19 mouse cellular contexts compared by ENCODE assay signal in the genomic region with DNA sequence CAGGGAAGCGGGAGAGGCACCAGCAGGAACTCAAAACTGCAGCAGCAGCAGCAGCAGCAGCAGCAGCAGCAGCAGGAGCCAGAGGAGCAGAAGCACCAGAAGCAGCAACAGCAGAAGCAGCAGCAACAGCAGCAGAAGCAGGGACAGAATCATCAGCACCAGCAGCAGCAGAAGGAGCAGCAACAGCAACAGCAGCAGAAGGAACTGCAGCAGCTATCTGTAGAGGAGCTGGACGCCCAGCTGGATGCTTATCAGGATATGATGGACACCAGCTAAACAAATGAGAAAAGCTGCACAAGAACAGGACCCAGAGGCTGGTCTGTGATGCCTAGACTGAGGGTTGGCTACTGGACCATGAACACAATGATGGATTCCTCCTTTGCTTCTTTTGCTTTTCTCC. TPM values are rescaled to one million over a fixed set of nuclear protein-coding genes. Genes with fewer than 3 reads are reported as not detected.
A peak's percentile ranks its signal among the peaks of the same experiment; 100 is the strongest.
DNase-seq lines count a peak whose midpoint lies in the region; TF ChIP-seq lines count a peak whose summit lies in the region.
"Not testable (repeated sequence)": the region's sequence is repeated elsewhere in the genome, so short reads cannot be mapped to it uniquely, and the experiment has no call there.
"Had no signal": no experiment of that assay in that cellular context is flagged by ENCODE, and none has a peak within 500 bp of the region (broad histone marks: within the 10 kb centered on the region; RNA-seq: fewer than 3 reads in every experiment).

No protein-coding gene starts in this region.

- H3K4me1 ChIP-seq in heart, adult 2 months (ENCODE audit: control insufficient read depth, insufficient read depth, low read length): not testable (repeated sequence)

- H3K27ac ChIP-seq in heart, adult 2 months; left cerebral cortex, adult 2 months: not testable (repeated sequence)

- intact Hi-C loops in heart, adult 2 months (cut with DNase I); left cerebral cortex, adult 2 months (cut with DNase I): not testable (repeated sequence)

- not testable (repeated sequence) for H3K27me3 ChIP-seq in heart, adult 2 months (ENCODE audit: control insufficient read depth, insufficient read depth, low read length)

- peak; percentile 1 for DNase-seq in adrenal gland, adult 2 months
- peak; percentile 8 to 21 for DNase-seq in cerebellum, postnatal 4 days (ENCODE audit: low spot score in 2 of 2)
- DNase-seq in heart, adult 2 months: peak; percentile 12 to 33
- DNase-seq in kidney, postnatal 25 days: peak; percentile 5 to 43
- DNase-seq in left cerebral cortex, adult 2 months (ENCODE audit: extremely low spot score in 1 of 2, low spot score in 2 of 2): peak; percentile 12 to 16
- peak; percentile 16 to 33 for DNase-seq in lung, postnatal 4 days
- peak; percentile 7 to 12 for DNase-seq in spleen, postnatal 10 days (ENCODE audit: low spot score in 2 of 2)
- DNase-seq in thymus, postnatal 4 days: peak; percentile 7

- TF ChIP-seq POLR2A in heart, adult 2 months (IDR thresholded peaks at IDR 0.05; ENCODE audit: insufficient read depth, low read depth, low read length): not testable (repeated sequence)

- not testable (repeated sequence) for H3K9ac ChIP-seq in heart, adult 2 months (ENCODE audit: low read depth, low read length)

- not testable (repeated sequence) for H3K36me3 ChIP-seq in heart, adult 2 months (ENCODE audit: control insufficient read depth, insufficient read depth, low read length)

- H3K79me2 ChIP-seq in heart, adult 2 months (replicated peaks; ENCODE audit: control insufficient read depth, insufficient read depth, low read length): not testable (repeated sequence)

- not testable (repeated sequence) for H3K4me3 ChIP-seq in heart, adult 2 months; left cerebral cortex, adult 2 months

- WGBS in heart, adult 2 months: 44% methylated on average over 2 of the region's 2 CpGs

- TF ChIP-seq CTCF in heart, adult 2 months (IDR thresholded peaks at IDR 0.05); left cerebral cortex, adult 2 months (IDR thresholded peaks at IDR 0.05): not testable (repeated sequence)

- not testable (repeated sequence) for TF ChIP-seq EP300 in heart, adult 2 months (IDR thresholded peaks at IDR 0.05; ENCODE audit: insufficient read depth, low read depth, low read length)

RNA-seq across cellular contexts. Expression of a gene that starts 4.3 kb away (rescaled TPM):
- total RNA-seq in adrenal gland, adult 2 months (2021): not detected
- polyA plus RNA-seq in adrenal gland, adult 2 months (2012; rRNA removed): not detected in 2 replicates
- not detected for total RNA-seq in heart, adult 2 months (2021)
- not detected in 2 replicates for polyA plus RNA-seq in heart, adult 2 months (2012; rRNA removed)
- total RNA-seq in left cerebral cortex, adult 2 months (2021): not detected
- total RNA-seq: megakaryocyte progenitor cell, adult 5-6 weeks had no signal
- polyA plus RNA-seq: embryonic facial prominence, embryonic 13.5 days; forebrain, embryonic 11.5 days; heart, embryonic 14.5 days; hindbrain, embryonic 15.5 days; kidney, embryonic 14.5 days; limb, embryonic 10.5 days; liver, embryonic 14.5 days; midbrain, embryonic 16.5 days; neural tube, embryonic 12.5 days; stomach, postnatal 0 days had no signal

RNA-seq across cellular contexts. Expression of a gene that starts 5.9 kb away (rescaled TPM):
- total RNA-seq in adrenal gland, adult 2 months (2021): not detected
- polyA plus RNA-seq in adrenal gland, adult 2 months (2012; rRNA removed): not detected in 2 replicates
- total RNA-seq in heart, adult 2 months (2021): not detected
- not detected in 2 replicates for polyA plus RNA-seq in heart, adult 2 months (2012; rRNA removed)
- not detected for total RNA-seq in left cerebral cortex, adult 2 months (2021)
- total RNA-seq: megakaryocyte progenitor cell, adult 5-6 weeks had no signal
- polyA plus RNA-seq: embryonic facial prominence, embryonic 13.5 days; forebrain, embryonic 11.5 days; heart, embryonic 14.5 days; hindbrain, embryonic 15.5 days; kidney, embryonic 14.5 days; limb, embryonic 10.5 days; liver, embryonic 14.5 days; midbrain, embryonic 16.5 days; neural tube, embryonic 12.5 days; stomach, postnatal 0 days had no signal

RNA-seq across cellular contexts. Expression of a gene that starts 11.1 kb away (rescaled TPM):
- total RNA-seq in adrenal gland, adult 2 months (2021): not detected
- polyA plus RNA-seq in adrenal gland, adult 2 months (2012; rRNA removed): not detected in 2 replicates
- not detected for total RNA-seq in heart, adult 2 months (2021)
- not detected in 2 replicates for polyA plus RNA-seq in heart, adult 2 months (2012; rRNA removed)
- total RNA-seq in left cerebral cortex, adult 2 months (2021): not detected
- total RNA-seq: megakaryocyte progenitor cell, adult 5-6 weeks had no signal
- polyA plus RNA-seq: embryonic facial prominence, embryonic 13.5 days; forebrain, embryonic 11.5 days; heart, embryonic 14.5 days; hindbrain, embryonic 15.5 days; kidney, embryonic 14.5 days; limb, embryonic 10.5 days; liver, embryonic 14.5 days; midbrain, embryonic 16.5 days; neural tube, embryonic 12.5 days; stomach, postnatal 0 days had no signal

RNA-seq across cellular contexts. Expression of a gene that starts 16.2 kb away (rescaled TPM):
- total RNA-seq in adrenal gland, adult 2 months (2021): not detected
- not detected in 2 replicates for polyA plus RNA-seq in adrenal gland, adult 2 months (2012; rRNA removed)
- total RNA-seq in heart, adult 2 months (2021): not detected
- polyA plus RNA-seq in heart, adult 2 months (2012; rRNA removed): not detected in 2 replicates
- not detected for total RNA-seq in left cerebral cortex, adult 2 months (2021)
- total RNA-seq: megakaryocyte progenitor cell, adult 5-6 weeks had no signal
- polyA plus RNA-seq: embryonic facial prominence, embryonic 13.5 days; forebrain, embryonic 11.5 days; heart, embryonic 14.5 days; hindbrain, embryonic 15.5 days; kidney, embryonic 14.5 days; limb, embryonic 10.5 days; liver, embryonic 14.5 days; midbrain, embryonic 16.5 days; neural tube, embryonic 12.5 days; stomach, postnatal 0 days had no signal

RNA-seq across cellular contexts. Expression of a gene that starts 21.4 kb away (rescaled TPM):
- total RNA-seq in adrenal gland, adult 2 months (2021): not detected
- polyA plus RNA-seq in adrenal gland, adult 2 months (2012; rRNA removed): not detected in 2 replicates
- total RNA-seq in heart, adult 2 months (2021): not detected
- polyA plus RNA-seq in heart, adult 2 months (2012; rRNA removed): not detected in 2 replicates
- total RNA-seq in left cerebral cortex, adult 2 months (2021): not detected
- total RNA-seq: megakaryocyte progenitor cell, adult 5-6 weeks had no signal
- polyA plus RNA-seq: embryonic facial prominence, embryonic 13.5 days; forebrain, embryonic 11.5 days; heart, embryonic 14.5 days; hindbrain, embryonic 15.5 days; kidney, embryonic 14.5 days; limb, embryonic 10.5 days; liver, embryonic 14.5 days; midbrain, embryonic 16.5 days; neural tube, embryonic 12.5 days; stomach, postnatal 0 days had no signal
